Mouse (Mus musculus) testis, adult 2 months (tissue): ENCODE results near the gene Gstt2.
"Not testable (repeated sequence)": the region's sequence is repeated elsewhere in the genome, so short reads cannot be mapped to it uniquely, and the experiment has no call there.

ENCODE experiments used
- CTCF ChIP-seq: fragments of 200-500 bp; IDR thresholded peaks from 2 replicates; pipeline ENCODE4 v1.5.1; 2012; ENCODE audit warnings: low read depth, mild to moderate bottlenecking, inconsistent platforms, low read length, moderate library complexity; ENCODE audit not compliant: control insufficient read depth, insufficient read depth, insufficient replicate concordance
- POLR2A ChIP-seq: fragments of 200-500 bp; IDR thresholded peaks from 2 replicates; pipeline ENCODE4 v1.6.1; 2012; ENCODE audit warnings: low read depth, mild to moderate bottlenecking, inconsistent platforms, low read length, moderate library complexity; ENCODE audit not compliant: control insufficient read depth

GRCm38 (mm10) chr10:75843898-75844297 lies 6.7 kb upstream of the Gstt2 start:
- not testable (repeated sequence) for TF ChIP-seq CTCF, POLR2A
